Mouse (Mus musculus) layer of hippocampus, postnatal 36 days (tissue): ENCODE measurements around the gene Rpap1. TPM values are rescaled to one million over a fixed set of nuclear protein-coding genes. Genes with fewer than 3 reads are reported as not detected.

Source experiments
- DNase-seq, 2 experiments: peaks; one replicate each; pipeline ENCODE4 v3.0.0; 2022
- total RNA-seq, 2 experiments: library from RNA; stranded (reverse); gene quantifications; 2 replicates each; pipeline ENCODE4 v1.2.3; 2021

The Rpap1 gene
- total RNA-seq = 10 to 100 TPM; 15.1 to 18.3 TPM

DNA sequence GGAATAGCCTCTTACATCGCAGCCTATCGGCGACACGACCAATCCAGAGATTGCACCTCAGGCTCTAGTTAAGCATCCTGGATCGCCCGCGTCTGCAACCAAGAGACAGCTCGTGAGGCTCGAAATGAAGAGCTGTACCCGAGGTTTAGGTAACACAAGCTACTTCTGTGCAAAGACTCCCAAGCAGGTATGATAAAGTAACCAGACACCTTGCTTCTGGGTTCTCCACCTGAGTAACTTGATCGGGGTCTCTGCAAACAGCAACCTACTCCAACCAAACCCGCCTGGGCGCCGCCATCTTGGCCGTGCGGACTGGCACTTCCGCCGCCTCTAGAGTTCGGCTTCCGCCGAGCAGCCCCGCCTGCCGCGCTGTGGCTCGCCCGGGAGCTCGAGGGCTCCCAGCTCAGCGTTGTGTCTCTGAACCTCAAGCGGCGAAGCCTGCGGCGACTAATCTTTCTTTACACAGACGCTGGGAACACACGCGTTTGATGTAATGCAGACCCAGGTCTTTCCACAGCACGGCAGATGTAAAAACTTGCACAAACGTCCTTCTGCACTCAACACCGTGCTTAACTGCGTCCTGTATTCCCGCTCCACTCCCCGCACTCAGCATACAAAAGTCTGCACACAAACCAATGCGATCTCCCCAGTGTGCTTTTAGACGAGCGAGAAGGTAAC is at the start of gene Rpap1:
Gene Rpap1, minus strand, starts transcription at position 332 of the 678 bp plus-strand sequence.
- DNase-seq = peak; percentile 84 to 85

DNA sequence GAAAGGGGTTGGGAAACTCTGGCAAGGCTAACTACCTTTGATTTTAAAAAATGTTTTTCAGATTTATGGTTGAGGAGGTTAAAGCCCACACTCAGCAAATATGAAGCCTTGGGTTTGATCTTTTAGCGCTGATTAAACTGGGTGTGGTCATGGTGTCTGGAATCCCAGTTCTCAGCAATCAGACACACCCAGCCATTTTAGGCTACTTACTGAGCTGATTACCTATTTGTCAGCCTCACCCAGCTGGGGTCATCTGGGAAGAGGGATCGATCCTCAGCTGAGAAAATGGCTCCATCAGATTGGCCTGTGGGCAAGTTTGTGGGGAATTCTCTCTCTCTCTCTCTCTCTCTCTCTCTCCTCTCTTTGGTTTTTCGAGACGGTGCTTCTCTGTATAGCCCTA is 46.9 kb upstream of the Rpap1 start:
- no peak for DNase-seq

DNA sequence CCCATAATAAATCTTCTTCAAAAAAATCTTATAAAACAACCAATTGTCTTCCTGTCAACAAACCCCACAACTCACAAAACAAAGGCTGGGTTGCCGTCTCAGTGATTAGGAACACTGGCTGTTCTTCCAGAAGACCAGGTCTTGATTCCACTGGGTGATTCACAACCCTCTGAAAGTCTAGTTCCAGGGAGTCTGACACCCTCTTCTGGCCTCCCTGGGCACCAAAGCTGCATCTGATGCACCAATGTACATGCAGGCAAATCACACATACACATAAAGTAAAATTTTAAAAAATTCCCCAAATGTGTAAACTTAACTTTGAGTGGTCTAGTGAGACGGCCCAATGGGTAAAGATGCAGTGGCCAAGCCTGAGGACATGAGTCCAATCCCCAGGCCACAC is 43.2 kb upstream of the Rpap1 start:
- DNase-seq = no peak

DNA sequence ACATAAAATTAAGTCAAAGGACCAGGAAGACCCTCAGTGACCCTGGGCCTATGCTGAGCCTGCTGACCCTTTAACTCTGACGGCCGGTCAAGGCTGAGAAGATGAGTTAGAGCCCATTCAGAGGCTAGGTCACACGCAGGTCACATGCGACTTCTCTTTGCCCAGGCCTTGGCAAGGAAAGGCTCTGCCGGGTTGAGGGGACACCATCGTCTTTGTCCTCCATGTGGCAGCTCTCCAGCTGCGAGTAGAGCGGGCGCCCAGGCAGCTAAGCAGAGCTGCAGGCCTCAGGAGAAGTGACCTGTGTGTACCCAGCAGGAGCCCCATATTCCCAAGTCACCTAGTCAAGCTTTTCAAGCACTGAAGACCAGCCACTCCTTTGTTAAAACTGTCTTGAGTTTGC is 33.8 kb upstream of the Rpap1 start:
- peak; percentile 48 to 68 for DNase-seq

DNA sequence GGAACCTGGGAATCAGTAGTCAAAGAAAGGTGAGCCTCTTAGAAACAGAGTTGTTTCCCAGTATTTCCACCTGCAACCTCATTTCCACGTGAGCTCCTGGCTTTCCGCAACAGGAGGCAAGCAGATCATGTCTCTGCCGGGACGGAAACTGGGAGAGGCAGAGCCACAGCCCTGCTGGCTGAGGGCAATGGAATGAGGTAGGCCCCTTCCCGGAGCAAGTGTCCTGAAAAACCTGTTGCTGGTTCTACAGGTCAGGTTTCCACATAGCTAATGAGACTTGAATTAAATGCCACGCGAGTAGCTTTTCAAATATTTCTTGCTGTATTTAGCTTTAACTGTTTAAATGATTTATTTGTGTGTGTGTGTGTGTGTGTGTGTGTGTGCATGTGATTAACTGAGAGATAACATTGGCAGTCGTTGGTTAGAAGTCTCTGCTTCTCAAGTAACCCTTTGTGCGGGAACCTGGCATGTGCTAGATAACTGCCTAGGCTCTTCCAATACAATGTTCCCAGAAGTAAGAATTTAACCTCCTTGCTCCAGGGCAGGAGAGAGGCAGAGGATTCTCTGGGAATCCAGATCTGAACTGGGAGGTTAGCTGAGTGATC is 31.4 kb upstream of the Rpap1 start:
- DNase-seq = no peak

DNA sequence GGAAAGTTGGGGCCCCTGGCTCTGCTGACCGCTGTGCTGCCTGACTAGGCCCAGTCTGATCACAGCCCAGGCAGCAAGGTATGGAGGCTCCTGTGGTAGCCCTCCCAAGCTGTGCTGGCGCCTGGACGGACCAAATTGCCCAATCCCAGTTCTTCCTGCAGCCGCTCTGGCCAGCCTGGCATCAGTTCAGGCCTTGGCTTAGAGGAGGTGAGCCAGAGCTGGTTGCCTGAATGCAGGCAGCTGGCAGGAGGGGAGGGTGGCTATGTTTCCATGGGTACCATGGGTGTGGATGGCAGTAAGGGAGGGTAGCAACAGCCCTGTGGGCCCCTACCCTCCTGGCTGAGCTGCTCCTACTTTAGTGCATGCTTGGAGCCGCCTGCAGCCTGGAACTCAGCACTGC is 29.7 kb upstream of the Rpap1 start:
- peak; percentile 71 to 75 for DNase-seq

DNA sequence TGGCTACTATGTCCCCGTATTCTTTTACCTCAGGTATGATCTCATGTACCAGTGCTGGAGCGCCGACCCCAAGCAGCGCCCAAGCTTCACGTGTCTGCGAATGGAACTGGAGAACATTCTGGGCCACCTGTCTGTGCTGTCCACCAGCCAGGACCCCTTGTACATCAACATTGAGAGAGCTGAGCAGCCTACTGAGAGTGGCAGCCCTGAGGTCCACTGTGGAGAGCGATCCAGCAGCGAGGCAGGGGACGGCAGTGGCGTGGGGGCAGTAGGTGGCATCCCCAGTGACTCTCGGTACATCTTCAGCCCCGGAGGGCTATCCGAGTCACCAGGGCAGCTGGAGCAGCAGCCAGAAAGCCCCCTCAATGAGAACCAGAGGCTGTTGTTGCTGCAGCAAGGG is 29.3 kb upstream of the Rpap1 start:
- no peak for DNase-seq

DNA sequence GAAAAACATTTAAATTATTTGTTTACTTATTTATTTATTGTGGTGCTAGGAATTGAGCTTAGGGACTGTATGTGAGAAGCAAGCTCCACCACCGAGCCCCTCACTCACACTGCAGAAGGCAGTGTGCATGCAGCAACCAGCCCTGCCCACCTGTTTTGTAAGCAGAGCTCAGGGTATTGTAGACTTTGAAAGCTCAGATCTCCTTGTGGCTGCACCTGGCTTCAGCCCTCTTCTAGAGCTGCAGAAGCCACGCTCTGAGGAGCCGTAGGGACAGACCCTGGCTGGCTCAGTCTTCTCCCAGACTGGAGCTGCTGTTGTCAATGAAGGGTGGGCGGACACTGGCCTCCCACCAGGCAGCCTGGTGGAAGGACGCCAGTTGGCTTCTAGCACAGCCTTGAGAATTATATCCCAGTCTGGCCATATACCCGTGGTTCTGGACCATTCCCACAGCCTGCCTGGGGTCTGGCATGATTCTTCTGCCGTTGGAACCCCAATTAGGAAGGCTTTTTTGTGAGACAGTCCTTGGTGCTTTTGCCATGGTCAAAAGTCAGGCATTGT is 27.1 kb upstream of the Rpap1 start:
- DNase-seq = peak; percentile 63 to 67

DNA sequence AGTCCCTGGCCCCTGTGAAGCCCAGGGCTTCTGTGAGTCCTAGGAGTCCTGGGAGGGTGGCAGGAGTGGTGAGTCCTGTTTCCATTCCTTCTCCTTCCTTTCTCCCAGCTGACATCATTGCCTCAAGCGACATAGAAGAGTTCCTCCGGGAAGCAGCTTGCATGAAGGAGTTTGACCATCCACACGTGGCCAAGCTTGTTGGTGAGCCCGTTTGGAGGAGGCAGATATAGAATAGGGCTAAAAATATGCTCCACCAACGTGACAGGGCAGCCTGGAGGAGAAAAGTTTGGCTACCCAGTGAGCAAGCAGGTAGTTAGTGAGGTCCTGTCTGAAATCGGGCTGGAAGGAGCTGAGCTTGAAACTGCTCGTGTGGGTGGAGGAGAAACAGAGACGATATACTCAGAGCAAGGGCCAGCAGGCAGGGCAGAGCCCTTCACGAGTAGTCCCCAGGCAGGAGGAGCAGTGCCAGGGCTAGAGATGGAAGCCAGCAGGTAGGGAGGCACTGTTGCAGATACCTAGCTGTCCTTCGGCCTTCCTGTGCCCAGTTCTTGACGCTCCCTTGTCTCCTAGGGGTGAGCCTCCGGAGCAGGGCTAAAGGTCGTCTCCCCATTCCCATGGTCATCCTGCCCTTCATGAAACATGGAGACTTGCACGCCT is 24.3 kb upstream of the Rpap1 start:
- no peak for DNase-seq

DNA sequence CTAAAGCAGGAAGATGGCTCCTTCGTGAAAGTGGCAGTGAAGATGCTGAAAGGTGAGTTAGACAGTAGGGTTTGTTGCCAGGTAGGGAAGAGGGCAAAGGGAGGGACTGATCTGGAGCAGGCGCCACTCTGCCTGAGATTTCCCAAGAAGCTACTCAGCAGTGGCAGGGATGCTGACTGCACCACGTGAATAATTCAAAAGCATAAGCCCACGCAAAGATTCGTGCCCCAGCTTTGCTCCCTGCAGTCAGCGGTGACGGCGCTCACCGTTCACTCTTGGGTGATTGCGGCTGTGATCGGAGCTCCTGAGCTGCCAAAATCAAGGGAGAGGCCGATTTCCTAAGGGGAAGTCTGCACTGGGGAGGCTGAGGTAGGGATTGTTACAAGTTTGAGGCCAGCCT is 23.6 kb upstream of the Rpap1 start:
- DNase-seq = no peak

DNA sequence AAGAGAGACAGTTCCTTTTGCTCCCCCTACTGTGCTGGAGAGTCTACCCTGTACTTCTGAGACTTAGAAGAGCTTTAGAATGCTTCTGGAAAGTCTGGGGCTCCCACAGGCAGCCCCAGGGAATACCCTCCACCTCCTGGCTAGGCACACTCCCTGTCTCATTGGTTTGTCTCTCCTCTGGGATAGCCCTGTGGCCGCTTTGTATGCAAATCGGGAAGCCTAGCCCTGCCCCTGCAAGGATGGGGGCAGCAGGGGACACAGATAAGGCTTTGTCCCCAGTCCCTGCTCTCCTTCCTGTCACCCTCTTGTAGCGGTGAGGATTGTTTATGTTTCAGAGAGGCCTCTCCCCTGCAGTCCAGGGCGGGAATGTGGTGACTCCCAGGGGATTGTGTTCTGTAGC is 21.5 kb upstream of the Rpap1 start:
- no peak for DNase-seq

DNA sequence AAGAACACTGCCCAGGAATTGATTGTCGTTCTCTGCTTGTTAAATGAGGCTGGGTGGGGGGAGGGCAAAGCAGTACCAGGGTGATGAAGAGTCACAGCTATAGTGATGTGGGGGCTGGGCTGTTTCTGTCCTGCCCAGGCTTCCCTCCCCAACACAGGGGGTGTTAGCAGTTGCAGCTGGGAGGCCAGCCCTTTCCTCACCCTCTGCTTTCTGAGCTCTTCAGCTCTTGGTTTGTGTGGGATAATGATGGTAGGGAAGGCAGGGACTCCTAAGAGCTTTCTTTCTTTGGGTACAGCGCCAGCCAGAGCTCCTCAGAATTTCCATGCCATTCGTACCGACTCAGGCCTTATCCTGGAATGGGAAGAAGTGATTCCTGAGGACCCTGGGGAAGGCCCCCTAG is 21.1 kb upstream of the Rpap1 start:
- no peak for DNase-seq

DNA sequence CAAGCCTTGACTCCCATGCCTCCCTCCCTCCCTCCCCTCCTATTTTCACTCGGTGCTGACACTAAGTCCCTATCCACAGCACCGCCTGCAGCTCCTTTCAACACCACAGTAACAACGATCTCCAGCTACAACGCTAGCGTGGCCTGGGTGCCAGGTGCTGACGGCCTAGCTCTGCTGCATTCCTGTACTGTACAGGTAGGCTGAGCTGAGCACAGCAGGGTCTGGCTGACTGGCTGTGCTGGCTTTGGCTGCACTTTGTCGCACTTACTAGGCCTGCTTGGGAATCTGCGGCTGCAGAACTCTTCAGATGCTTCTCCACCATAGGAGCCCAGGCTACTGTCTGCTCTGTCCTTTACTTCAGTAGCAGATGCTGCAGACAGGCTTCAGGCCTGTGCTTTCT is 18.2 kb upstream of the Rpap1 start:
- no peak for DNase-seq

DNA sequence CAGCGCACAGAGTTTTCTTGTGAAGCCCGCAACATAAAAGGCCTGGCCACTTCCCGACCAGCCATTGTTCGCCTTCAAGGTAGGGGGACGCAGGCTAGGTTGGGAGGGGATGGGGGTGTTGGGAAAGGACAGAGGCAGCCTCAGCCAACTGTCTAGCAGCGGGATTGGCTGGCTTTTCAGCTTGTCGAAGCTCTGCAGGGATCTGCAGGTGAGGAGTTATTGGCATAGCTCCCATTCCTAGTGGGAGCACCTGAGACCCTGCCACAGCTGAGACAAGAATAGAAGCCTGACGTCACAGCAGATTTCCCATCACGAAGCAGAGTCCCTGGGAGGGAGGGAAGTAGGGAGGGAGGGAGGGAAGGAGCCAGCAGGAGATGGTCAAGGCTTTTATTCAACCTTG is 17.4 kb upstream of the Rpap1 start:
- no peak for DNase-seq

DNA sequence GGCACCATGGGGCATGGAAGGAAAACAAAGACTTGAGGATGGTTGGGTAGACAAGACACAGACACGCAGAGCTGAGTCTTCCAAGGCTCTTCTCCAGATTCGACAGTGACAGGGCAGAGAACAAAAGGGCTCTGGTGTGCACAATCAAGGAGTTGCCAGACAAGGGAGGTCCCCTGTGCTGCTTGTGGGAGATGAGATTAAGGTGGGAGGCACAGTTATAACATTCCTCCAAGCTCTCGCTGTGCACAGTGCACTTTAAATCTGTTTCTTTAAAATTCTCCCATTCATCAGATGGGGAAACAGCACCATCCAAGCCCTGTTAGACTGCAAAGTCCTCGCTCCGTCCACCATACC is 16.9 kb upstream of the Rpap1 start:
- DNase-seq = no peak

DNA sequence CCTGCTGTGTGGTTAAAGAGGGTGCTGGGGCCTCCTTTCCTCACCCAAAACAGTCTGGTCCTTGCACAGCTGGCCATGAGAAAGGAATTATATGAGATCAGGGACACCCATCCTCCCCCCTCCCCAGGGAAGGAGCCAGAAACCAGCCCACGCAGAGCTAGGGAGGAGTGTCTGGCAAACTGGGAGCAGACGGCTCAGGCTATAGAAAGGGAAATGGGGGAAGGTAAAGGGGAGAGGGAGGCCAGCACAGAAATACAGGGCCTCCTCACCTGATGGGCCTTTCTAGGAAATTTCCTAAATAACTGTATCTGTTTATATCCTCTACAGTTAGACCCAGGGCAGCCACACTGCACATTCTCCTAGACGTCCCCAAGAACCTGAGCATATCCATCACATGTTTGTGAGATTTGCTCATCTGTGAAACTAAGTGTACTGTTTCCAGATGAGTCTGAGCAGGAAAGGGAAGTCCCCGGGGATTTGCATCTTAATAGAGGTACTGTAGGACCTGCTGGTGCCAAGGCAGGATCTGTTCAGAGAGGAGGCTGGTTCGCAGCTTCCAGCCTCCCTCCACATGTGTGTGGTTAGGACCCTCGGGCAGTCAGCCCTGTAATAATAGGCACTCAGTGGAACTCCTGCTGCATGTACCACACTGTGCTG is 16.4 kb upstream of the Rpap1 start:
- DNase-seq = no peak

DNA sequence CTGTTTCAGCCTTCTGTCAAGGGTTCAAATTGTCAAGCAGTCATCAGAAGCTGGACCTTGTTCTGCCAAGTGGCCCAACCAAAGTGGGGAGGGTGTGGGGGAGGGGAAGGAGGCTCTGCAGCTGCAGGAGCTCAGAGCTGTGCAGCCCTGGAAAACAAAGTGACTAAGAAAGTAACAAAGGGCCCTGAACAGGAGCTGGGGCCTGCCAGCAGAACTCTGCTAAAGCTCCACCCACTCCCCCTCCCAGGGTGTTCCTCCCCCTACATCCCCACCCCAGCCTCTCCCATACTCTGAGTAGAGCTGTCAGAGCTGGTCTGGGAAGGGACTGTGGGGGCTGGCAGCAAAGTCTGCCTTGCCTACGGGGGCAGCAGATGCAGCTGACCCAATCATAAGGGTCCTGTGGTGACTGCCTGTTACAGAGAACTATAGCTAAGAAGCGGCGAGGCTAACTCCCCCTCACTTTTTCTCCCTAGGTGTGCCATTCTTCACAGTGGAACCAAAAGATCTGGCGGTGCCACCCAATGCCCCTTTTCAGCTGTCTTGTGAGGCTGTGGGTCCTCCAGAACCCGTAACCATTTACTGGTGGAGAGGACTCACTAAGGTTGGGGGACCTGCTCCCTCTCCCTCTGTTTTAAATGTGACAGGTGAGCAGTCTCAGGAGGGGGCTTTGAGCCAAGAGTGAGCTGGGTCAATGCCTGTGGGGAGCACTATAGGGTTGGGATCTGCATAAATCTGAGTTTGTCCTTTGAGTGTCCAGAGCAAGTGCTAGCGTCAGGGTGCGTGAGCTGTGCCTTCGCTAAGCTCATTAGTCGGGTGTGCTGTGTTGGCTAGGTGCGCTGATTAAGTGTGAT is 15.7 kb upstream of the Rpap1 start:
- DNase-seq = peak in 1 of 2 experiments; percentile 32

DNA sequence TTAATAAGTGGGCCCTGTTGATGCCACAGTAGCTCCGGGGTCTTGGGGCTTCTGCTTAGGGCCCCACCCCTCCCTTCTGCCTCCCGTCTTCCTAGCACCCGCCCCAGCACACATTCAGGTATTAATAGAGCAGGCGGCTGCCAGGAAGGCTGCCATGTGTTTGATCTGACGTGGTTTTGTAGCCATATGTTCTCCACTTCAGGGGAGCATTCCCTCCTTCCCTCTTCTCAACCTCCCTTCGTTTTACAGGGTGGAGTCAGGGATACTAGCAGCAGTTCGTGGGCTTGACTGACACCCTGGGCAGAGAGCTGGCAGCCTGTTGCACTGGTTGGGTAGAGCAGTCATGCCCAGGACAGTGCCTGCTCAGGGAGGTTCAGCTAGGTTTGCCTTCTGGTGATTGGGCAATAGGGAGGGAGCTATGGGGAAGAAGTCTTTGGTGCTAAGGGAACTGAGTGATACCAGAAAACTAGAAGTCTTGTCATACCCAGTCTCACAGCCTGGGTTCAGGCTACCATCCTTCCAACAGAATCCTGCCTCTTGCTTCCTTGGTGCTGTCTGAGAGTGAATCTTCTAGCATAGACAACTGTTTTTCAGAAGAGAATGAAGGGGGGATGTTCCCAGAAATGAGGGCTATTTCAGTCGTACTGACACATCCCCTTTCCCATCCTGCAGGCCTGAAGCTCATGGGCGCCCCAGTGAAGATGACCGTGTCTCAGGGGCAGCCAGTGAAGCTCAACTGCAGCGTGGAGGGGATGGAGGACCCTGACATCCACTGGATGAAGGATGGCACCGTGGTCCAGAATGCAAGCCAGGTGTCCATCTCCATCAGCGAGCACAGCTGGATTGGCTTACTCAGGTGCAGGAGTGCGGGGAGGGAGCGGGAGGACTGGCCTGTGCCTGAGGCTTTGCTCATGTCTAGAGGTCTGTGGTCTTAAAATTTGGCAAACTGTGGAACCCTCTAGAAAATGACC is 13.8 kb upstream of the Rpap1 start:
- DNase-seq = peak; percentile 45

DNA sequence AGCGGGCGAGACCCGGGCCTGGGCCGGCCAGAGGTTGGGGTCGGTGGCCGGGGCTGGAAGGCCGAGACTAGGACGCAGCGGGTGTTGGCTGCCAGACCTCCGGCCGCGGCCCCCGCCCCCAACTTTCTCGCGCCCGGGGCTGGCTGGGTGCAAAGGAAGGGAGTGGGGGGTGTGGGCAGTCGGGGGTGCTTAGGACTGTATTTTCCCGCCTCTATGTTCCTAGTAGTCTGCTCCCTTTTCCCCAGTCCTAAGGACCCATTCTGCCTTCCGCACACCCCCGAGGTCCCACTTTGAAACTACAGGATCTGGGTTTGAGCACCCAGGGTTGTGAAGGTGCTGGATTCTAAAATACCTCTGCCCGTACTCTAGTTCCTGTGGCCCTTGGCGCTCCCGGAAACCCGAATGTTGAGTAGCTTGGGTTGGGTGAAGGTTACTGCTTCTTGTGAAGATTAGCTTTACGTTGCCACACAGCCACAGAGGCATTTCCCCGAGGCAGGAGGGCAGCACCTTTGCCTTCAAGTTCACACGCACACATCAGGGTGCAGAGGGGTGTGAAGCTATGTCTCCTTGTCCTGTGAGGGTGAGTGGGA is 12.7 kb upstream of the Rpap1 start:
- DNase-seq = no peak

DNA sequence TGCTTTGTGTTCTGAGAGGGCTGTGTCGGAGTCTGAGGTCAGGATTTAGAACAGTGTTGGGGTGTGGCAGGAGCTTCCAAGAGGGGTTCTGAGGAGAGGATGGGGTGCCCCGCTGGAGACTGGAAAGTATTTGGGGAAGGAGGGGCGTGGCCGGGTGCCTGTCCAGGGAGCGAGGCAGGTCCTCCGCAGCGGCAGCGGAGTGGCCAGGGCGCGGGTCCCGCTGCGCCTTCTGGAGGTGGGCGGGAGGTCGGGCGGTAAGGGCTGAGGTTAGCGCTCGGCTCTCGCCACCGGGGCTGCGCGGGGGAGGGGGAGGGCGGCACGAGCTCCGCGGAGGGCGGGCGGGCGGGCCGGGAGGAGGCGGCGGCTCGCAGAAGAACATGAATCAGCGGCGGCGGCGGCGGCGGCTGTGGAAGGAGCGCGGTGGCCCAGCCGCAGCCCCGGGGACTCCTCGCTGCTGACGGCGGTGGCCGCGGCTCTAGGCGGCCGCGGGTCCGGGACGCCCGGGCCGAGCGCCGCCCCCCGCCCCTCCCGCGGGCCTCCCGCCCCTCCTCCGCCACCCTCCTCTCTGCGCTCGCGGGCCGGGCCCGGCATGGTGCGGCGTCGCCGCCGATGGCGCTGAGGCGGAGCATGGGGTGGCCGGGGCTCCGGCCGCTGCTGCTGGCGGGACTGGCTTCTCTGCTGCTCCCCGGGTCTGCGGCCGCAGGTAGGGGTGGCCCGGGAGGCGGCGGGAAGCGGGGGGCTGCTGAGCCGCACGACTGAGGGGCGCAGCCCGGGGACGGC is 12.0 kb upstream of the Rpap1 start:
- DNase-seq = no peak
